Comparison of ENCODE assay signal across 16 mouse cellular contexts in the genomic region with DNA sequence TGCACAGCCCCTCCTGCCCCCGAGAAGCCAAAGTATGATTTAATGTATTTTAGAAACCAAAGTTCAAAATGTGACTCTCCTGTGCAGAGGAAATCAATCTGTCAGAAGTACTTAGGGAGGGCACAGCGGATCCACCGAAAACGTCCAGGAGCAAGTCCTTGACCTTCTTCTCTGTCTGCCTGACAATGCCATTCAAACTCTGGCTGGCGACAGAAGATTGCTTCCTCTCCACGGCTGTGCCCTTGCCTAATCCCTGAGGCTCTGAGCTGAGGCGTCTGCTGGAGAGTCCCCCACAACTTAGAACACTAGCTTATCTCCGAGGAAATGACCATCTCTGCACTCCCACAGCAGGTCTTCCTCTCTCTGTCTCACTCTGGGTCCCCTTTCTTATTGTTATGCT.
"Had no signal": no experiment of that assay in that cellular context is flagged by ENCODE, and none has a peak within 500 bp of the region (broad histone marks: within the 10 kb centered on the region; RNA-seq: fewer than 3 reads in every experiment).

No protein-coding gene starts in this region.

- H3K9ac ChIP-seq: limb, embryonic 12.5 days; liver, embryonic 13.5 days; liver, postnatal 0 days; lung, embryonic 15.5 days; midbrain, embryonic 13.5 days; neural tube, embryonic 15.5 days had no signal

- H3K4me3 ChIP-seq: left cerebral cortex, adult 2 months; limb, embryonic 12.5 days; liver, embryonic 13.5 days; lung, embryonic 15.5 days; midbrain, embryonic 13.5 days; myocyte; neural tube, embryonic 15.5 days had no signal

- H3K9me3 ChIP-seq: liver, embryonic 13.5 days; lung, embryonic 15.5 days; midbrain, embryonic 13.5 days; neural tube, embryonic 15.5 days had no signal

- H3K4me2 ChIP-seq: limb, embryonic 12.5 days; liver, embryonic 13.5 days; lung, embryonic 15.5 days; midbrain, embryonic 13.5 days; neural tube, embryonic 15.5 days had no signal

- ATAC-seq: liver, postnatal 0 days; midbrain, embryonic 13.5 days had no signal

- H3K27me3 ChIP-seq: limb, embryonic 12.5 days; liver, embryonic 13.5 days; lung, embryonic 15.5 days; midbrain, embryonic 13.5 days; neural tube, embryonic 15.5 days had no signal

- DNase-seq: kidney, postnatal 25 days; liver; liver, embryonic 13.5 days; liver, postnatal 0 days; lung, postnatal 14 days; right cerebral cortex, postnatal 4 days; spleen, adult 18-20 months; thymus, adult 18-20 months; thymus, postnatal 14 days had no signal

- H3K36me3 ChIP-seq: limb, embryonic 12.5 days; liver, embryonic 13.5 days; lung, embryonic 15.5 days; midbrain, embryonic 13.5 days; neural tube, embryonic 15.5 days had no signal

- H3K27ac ChIP-seq: left cerebral cortex, adult 2 months; limb, embryonic 12.5 days; liver, embryonic 13.5 days; lung, embryonic 15.5 days; macrophage; midbrain, embryonic 13.5 days; neural tube, embryonic 15.5 days had no signal
